In the genomic region with DNA sequence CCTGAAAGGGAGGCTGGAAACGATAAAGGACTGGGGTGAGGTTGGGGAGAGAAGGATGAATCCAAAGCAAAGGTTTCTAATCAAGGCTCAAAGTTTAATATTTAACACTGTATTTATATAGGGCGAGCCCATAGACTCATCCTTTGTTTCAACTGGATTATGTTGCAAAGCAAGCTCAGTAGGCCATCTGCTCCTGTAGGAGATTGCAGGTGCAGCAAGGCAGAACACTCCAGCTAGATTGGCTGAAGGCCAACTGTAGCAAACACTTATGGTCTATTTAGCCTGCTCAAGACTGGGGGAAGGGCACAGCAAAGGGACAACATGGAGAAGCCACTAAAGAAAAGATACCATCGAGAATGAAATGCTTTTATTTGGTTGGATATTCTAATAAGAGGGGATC, we compare ENCODE assay signal across 13 mouse cellular contexts.
DNase-seq lines count a peak whose midpoint lies in the region; TF ChIP-seq lines count a peak whose summit lies in the region.
"Had no signal": no experiment of that assay in that cellular context is flagged by ENCODE, and none has a peak within 500 bp of the region (broad histone marks: within the 10 kb centered on the region; RNA-seq: fewer than 3 reads in every experiment).

No protein-coding gene starts in this region.

- no peak overlapping the region for H3K27ac ChIP-seq in kidney, adult 2 months (ENCODE audit: insufficient read depth, low read depth, low read length)
- H3K27ac ChIP-seq: heart, embryonic 13.5 days; limb, embryonic 10.5 days; liver, embryonic 15.5 days had no signal

- TF ChIP-seq CTCF in kidney, adult 2 months (conservative IDR thresholded peaks at IDR 0.05; ENCODE audit: insufficient read depth, insufficient read length, low read depth, low read length) = no peak

- DNase-seq in cerebellum, adult 11-12 months = peak; percentile 6
- DNase-seq in cerebellum, adult 11 months = no peak
- peak; percentile 11 for DNase-seq in kidney, adult 2 months
- DNase-seq in kidney, adult 8-10 months = no peak
- DNase-seq in right cerebral cortex, postnatal 10 days (ENCODE audit: low spot score in 2 of 2) = peak; percentile 24 to 28
- no peak for DNase-seq in right cerebral cortex, postnatal 25 days
- DNase-seq in gastrocnemius, postnatal 36 days = no peak
- no peak for DNase-seq in neural tube, embryonic 10.5 days (ENCODE audit: extremely low spot score, low spot score)
- DNase-seq: gastrocnemius, postnatal 25 days; lung, postnatal 36 days had no signal

- no peaks in the 10 kb centered on the region for H3K4me1 ChIP-seq in kidney, adult 2 months (ENCODE audit: control insufficient read depth, insufficient read depth, low read length)
- H3K4me1 ChIP-seq: heart, embryonic 13.5 days; limb, embryonic 10.5 days; liver, embryonic 15.5 days had no signal

- 51% methylated on average over 3 of the region's 3 CpGs for WGBS in kidney, adult 2 months

- intact Hi-C loops in gastrocnemius, postnatal 36 days (cut with DNase I) = no loop called here

- no peak overlapping the region for H3K4me3 ChIP-seq in kidney, adult 2 months (ENCODE audit: insufficient read depth, low read depth, low read length)
- H3K4me3 ChIP-seq: heart, embryonic 13.5 days; limb, embryonic 10.5 days; liver, embryonic 15.5 days had no signal

- TF ChIP-seq POLR2A in kidney, adult 2 months (IDR thresholded peaks at IDR 0.05; ENCODE audit: low read depth, low read length) = no peak

- H3K27me3 ChIP-seq in kidney, adult 2 months (replicated peaks; ENCODE audit: control insufficient read depth, insufficient read depth, low read length) = no peaks in the 10 kb centered on the region
- H3K27me3 ChIP-seq: heart, embryonic 13.5 days; liver, embryonic 15.5 days had no signal

- H3K36me3 ChIP-seq in kidney, adult 2 months (ENCODE audit: control insufficient read depth, insufficient read depth, low read length) = no peaks in the 10 kb centered on the region
- H3K36me3 ChIP-seq: heart, embryonic 13.5 days; limb, embryonic 10.5 days; liver, embryonic 15.5 days had no signal

Comparison
In these comparisons a context has a peak if more than half of its experiments do, and no peak if none do; other contexts are left out.
1. DNase-seq: peak in cerebellum, adult 11-12 months (single experiment), kidney, adult 2 months (single experiment) and right cerebral cortex, postnatal 10 days (2 of 2); none in cerebellum, adult 11 months (single experiment), kidney, adult 8-10 months (0 of 2), right cerebral cortex, postnatal 25 days (single experiment), gastrocnemius, postnatal 36 days (0 of 2) and neural tube, embryonic 10.5 days (single experiment).